Mouse (Mus musculus) megakaryocyte, embryonic 14.5 days (primary cell): Measurements from ENCODE around the gene Dusp1.

ENCODE experiments used
- FLI1 ChIP-seq: IDR thresholded peaks from 2 replicates; pipeline ENCODE4 v1.6.1; 2012; ENCODE audit warnings: low read length, inconsistent platforms, mixed read lengths
- GATA1 ChIP-seq: IDR thresholded peaks from 3 replicates; pipeline ENCODE4 v1.6.1; 2012; ENCODE audit warnings: mixed read lengths, low read length, inconsistent platforms, borderline replicate concordance

DNA sequence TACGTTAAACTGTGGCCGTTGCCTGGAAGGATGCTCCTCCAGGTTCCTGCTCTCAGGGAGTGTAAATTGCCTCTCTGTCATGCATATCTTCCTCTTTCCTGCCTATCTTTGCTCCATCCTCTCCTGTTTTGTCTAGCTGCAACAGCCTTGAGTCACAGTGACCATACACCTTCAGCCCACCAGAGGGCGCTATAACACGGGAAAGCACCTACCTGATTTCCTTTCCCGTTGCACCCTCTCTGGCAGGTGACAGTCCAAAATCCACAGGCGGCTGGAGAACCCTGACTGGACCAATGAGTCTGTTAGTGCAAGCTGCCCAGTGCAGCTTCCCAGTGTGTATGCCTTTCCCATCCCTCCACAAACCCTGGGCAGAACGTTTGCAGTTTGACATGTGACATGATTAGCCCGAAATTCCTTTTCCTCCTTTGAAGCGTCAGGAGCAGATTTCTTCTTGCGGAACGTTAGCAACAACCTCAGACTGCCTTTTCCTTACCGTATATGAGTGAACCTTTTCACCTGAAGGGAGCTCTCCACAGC, 99.2 kb downstream of the Dusp1 start:
- TF ChIP-seq GATA1 (no peak), FLI1 (no peak)
